In the genomic region with DNA sequence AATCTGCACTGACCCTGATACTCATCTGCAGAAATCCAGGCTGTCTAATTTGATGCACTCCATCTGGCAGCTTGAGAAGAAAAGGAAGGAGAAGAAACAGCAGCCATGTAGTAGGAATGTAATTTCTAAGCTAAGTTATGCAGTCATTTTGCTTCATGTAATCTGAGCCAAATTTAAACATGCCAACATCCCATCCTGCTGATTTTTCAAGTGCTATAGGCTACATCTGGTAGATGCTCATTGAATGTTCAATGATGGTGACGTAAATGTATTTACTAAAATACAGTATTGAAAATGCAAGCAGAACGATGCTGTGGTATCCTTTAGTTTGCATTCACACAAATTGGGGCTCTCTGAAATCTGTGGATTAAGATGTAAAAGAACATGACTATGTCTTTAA, we compare ENCODE assay signal across 21 mouse cellular contexts. TPM values are rescaled to one million over a fixed set of nuclear protein-coding genes. Genes with fewer than 3 reads are reported as not detected.
DNase-seq lines count a peak whose midpoint lies in the region; ATAC-seq and TF ChIP-seq lines count a peak whose summit lies in the region.
"Had no signal": no experiment of that assay in that cellular context is flagged by ENCODE, and none has a peak within 500 bp of the region (broad histone marks: within the 10 kb centered on the region; RNA-seq: fewer than 3 reads in every experiment).

No protein-coding gene starts in this region.

- no peak overlapping the region for H3K9ac ChIP-seq in embryonic facial prominence, embryonic 14.5 days (ENCODE audit: low read depth, low read length)
- no peak overlapping the region for H3K9ac ChIP-seq in intestine, embryonic 16.5 days (ENCODE audit: low read depth, low read length)
- no peak overlapping the region for H3K9ac ChIP-seq in intestine, postnatal 0 days (ENCODE audit: low read depth, low read length)
- no peak overlapping the region for H3K9ac ChIP-seq in stomach, embryonic 16.5 days (ENCODE audit: low read length)
- H3K9ac ChIP-seq in stomach, postnatal 0 days (ENCODE audit: low read length), result no peak overlapping the region
- H3K9ac ChIP-seq: embryonic facial prominence, embryonic 12.5 days; heart, embryonic 15.5 days; hindbrain, embryonic 13.5 days had no signal

- 0 out of 2 replicates have a peak, but pooled peaks cover 10% of the 10 kb centered on the region for H3K4me1 ChIP-seq in embryonic facial prominence, embryonic 14.5 days (ENCODE audit: control insufficient read depth, insufficient read depth, low read length)
- H3K4me1 ChIP-seq in embryonic facial prominence, embryonic 10.5 days, result peaks cover 8% of the 10 kb centered on the region
- H3K4me1 ChIP-seq in intestine, embryonic 16.5 days (ENCODE audit: control insufficient read depth, insufficient read depth, low read length), result no peaks in the 10 kb centered on the region
- H3K4me1 ChIP-seq in intestine, postnatal 0 days (replicated peaks; ENCODE audit: control insufficient read depth, insufficient read depth, low read length), result no peaks in the 10 kb centered on the region
- H3K4me1 ChIP-seq in stomach, embryonic 16.5 days (ENCODE audit: control insufficient read depth, insufficient read depth, low read length), result no peaks in the 10 kb centered on the region
- no peaks in the 10 kb centered on the region for H3K4me1 ChIP-seq in stomach, postnatal 0 days (replicated peaks; ENCODE audit: control insufficient read depth, insufficient read depth)
- H3K4me1 ChIP-seq: heart, embryonic 15.5 days; hindbrain, embryonic 13.5 days had no signal

- H3K4me2 ChIP-seq in embryonic facial prominence, embryonic 14.5 days (ENCODE audit: low read depth, low read length), result no peak overlapping the region
- no peak overlapping the region for H3K4me2 ChIP-seq in intestine, embryonic 16.5 days (ENCODE audit: low read depth, low read length)
- no peak overlapping the region for H3K4me2 ChIP-seq in intestine, postnatal 0 days (replicated peaks; ENCODE audit: low read depth)
- H3K4me2 ChIP-seq in stomach, embryonic 16.5 days (ENCODE audit: low read depth, low read length), result no peak overlapping the region
- no peak overlapping the region for H3K4me2 ChIP-seq in stomach, postnatal 0 days (replicated peaks; ENCODE audit: low read depth)
- H3K4me2 ChIP-seq: embryonic facial prominence, embryonic 12.5 days; heart, embryonic 11.5 days; heart, embryonic 15.5 days; hindbrain, embryonic 13.5 days had no signal

- H3K27me3 ChIP-seq in embryonic facial prominence, embryonic 14.5 days (replicated peaks; ENCODE audit: control insufficient read depth, insufficient read depth, low read length), result no peaks in the 10 kb centered on the region
- H3K27me3 ChIP-seq in embryonic facial prominence, embryonic 10.5 days (replicated peaks; ENCODE audit: low read depth, poor library complexity, severe bottlenecking), result no peaks in the 10 kb centered on the region
- no peaks in the 10 kb centered on the region for H3K27me3 ChIP-seq in intestine, embryonic 16.5 days (replicated peaks; ENCODE audit: control insufficient read depth, insufficient read depth, low read length)
- no peaks in the 10 kb centered on the region for H3K27me3 ChIP-seq in intestine, postnatal 0 days (replicated peaks; ENCODE audit: control insufficient read depth, insufficient read depth, low read length)
- H3K27me3 ChIP-seq in stomach, embryonic 16.5 days (ENCODE audit: control insufficient read depth, insufficient read depth, low read length), result no peaks in the 10 kb centered on the region
- no peaks in the 10 kb centered on the region for H3K27me3 ChIP-seq in stomach, postnatal 0 days (ENCODE audit: control insufficient read depth, insufficient read depth, low read length)
- H3K27me3 ChIP-seq: embryonic facial prominence, embryonic 12.5 days; heart, embryonic 15.5 days; hindbrain, embryonic 13.5 days had no signal

- no peaks in the 10 kb centered on the region for H3K9me3 ChIP-seq in embryonic facial prominence, embryonic 14.5 days (ENCODE audit: control insufficient read depth, low read length)
- no peaks in the 10 kb centered on the region for H3K9me3 ChIP-seq in embryonic facial prominence, embryonic 10.5 days
- H3K9me3 ChIP-seq in intestine, embryonic 16.5 days (ENCODE audit: control insufficient read depth, low read length), result no peaks in the 10 kb centered on the region
- H3K9me3 ChIP-seq in intestine, postnatal 0 days (ENCODE audit: control insufficient read depth), result no peaks in the 10 kb centered on the region
- no peaks in the 10 kb centered on the region for H3K9me3 ChIP-seq in stomach, embryonic 16.5 days (replicated peaks; ENCODE audit: control insufficient read depth, low read length)
- no peaks in the 10 kb centered on the region for H3K9me3 ChIP-seq in stomach, postnatal 0 days (ENCODE audit: control insufficient read depth, low read length)
- H3K9me3 ChIP-seq: embryonic facial prominence, embryonic 12.5 days; G1E; heart, embryonic 15.5 days; hindbrain, embryonic 13.5 days had no signal

- no peak for ATAC-seq in embryonic facial prominence, embryonic 14.5 days (ENCODE audit: low read depth)
- peak; percentile 16; the same call in 1 of the 2 replicates for ATAC-seq in intestine, embryonic 16.5 days
- no peak for ATAC-seq in intestine, postnatal 0 days
- ATAC-seq in stomach, embryonic 16.5 days (ENCODE audit: insufficient read depth, low FRiP score), result peak; percentile 45; the same call in 1 of the 2 replicates
- ATAC-seq in stomach, postnatal 0 days (ENCODE audit: low FRiP score, low TSS enrichment), result no peak
- ATAC-seq: CD4-positive, CD25-positive, alpha-beta regulatory T cell, adult 4 months; hindbrain, postnatal 0 days had no signal

- H3K4me3 ChIP-seq in embryonic facial prominence, embryonic 14.5 days (ENCODE audit: low read depth, low read length), result no peak overlapping the region
- H3K4me3 ChIP-seq in embryonic facial prominence, embryonic 10.5 days, result no peak overlapping the region
- no peak overlapping the region for H3K4me3 ChIP-seq in intestine, embryonic 16.5 days (ENCODE audit: low read length)
- H3K4me3 ChIP-seq in intestine, postnatal 0 days (ENCODE audit: low read depth, low read length), result no peak overlapping the region
- H3K4me3 ChIP-seq in stomach, embryonic 16.5 days (replicated peaks; ENCODE audit: low read length), result no peak overlapping the region
- no peak overlapping the region for H3K4me3 ChIP-seq in stomach, postnatal 0 days (ENCODE audit: low read depth, low read length)
- H3K4me3 ChIP-seq: embryonic facial prominence, embryonic 12.5 days; heart, adult 2 months; heart, embryonic 15.5 days; hindbrain, embryonic 13.5 days had no signal

- H3K27ac ChIP-seq in embryonic facial prominence, embryonic 14.5 days (replicated peaks; ENCODE audit: low read depth, low read length), result no peak overlapping the region
- no peak overlapping the region for H3K27ac ChIP-seq in embryonic facial prominence, embryonic 10.5 days (replicated peaks)
- no peak overlapping the region for H3K27ac ChIP-seq in intestine, embryonic 16.5 days (ENCODE audit: low read length)
- H3K27ac ChIP-seq in intestine, postnatal 0 days (ENCODE audit: low read depth, low read length), result no peak overlapping the region
- no peak overlapping the region for H3K27ac ChIP-seq in stomach, embryonic 16.5 days (ENCODE audit: low read length)
- no peak overlapping the region for H3K27ac ChIP-seq in stomach, postnatal 0 days (replicated peaks)
- H3K27ac ChIP-seq: embryonic facial prominence, embryonic 12.5 days; heart, adult 2 months; heart, embryonic 15.5 days; hindbrain, embryonic 13.5 days; hindbrain, postnatal 0 days had no signal

- TF ChIP-seq EP300 in stomach, postnatal 0 days (optimal IDR thresholded peaks at IDR 0.05), result no peak

- peak; percentile 33 for DNase-seq in embryonic facial prominence, embryonic 14.5 days (ENCODE audit: low spot score)
- DNase-seq in embryonic facial prominence, embryonic 10.5 days (ENCODE audit: low spot score), result no peak
- DNase-seq in stomach, postnatal 0 days (ENCODE audit: low spot score), result no peak
- DNase-seq in retina, embryonic 14.5 days (ENCODE audit: low spot score), result no peak
- DNase-seq: adrenal gland, postnatal 10 days; B cell, adult 2 months; cerebellum, adult 2 months; cerebellum, postnatal 10 days; gastrocnemius, postnatal 10 days; heart, adult 2 months; heart, postnatal 14 days had no signal

- no peaks in the 10 kb centered on the region for H3K36me3 ChIP-seq in embryonic facial prominence, embryonic 14.5 days (ENCODE audit: control insufficient read depth, insufficient read depth, low read length)
- no peaks in the 10 kb centered on the region for H3K36me3 ChIP-seq in embryonic facial prominence, embryonic 10.5 days (replicated peaks)
- H3K36me3 ChIP-seq in intestine, embryonic 16.5 days (ENCODE audit: control insufficient read depth, insufficient read depth, low read length), result no peaks in the 10 kb centered on the region
- H3K36me3 ChIP-seq in intestine, postnatal 0 days (ENCODE audit: control insufficient read depth, insufficient read depth), result no peaks in the 10 kb centered on the region
- no peaks in the 10 kb centered on the region for H3K36me3 ChIP-seq in stomach, embryonic 16.5 days (ENCODE audit: control insufficient read depth, insufficient read depth, low read length)
- no peaks in the 10 kb centered on the region for H3K36me3 ChIP-seq in stomach, postnatal 0 days (ENCODE audit: control insufficient read depth, insufficient read depth, low read length)
- H3K36me3 ChIP-seq: embryonic facial prominence, embryonic 12.5 days; G1E; heart, embryonic 15.5 days; hindbrain, embryonic 13.5 days had no signal

- no peak for TF ChIP-seq CTCF in intestine, postnatal 0 days (IDR thresholded peaks at IDR 0.05; ENCODE audit: low read depth)
- no peak for TF ChIP-seq CTCF in stomach, postnatal 0 days (IDR thresholded peaks at IDR 0.05; ENCODE audit: low read depth)

- WGBS in embryonic facial prominence, embryonic 14.5 days, result 48% methylated on average over 2 of the region's 2 CpGs
- WGBS in embryonic facial prominence, embryonic 10.5 days, result 92% methylated on average over 2 of the region's 2 CpGs
- WGBS in intestine, embryonic 16.5 days, result 54% methylated on average over 2 of the region's 2 CpGs
- WGBS in intestine, postnatal 0 days, result 66% methylated on average over 2 of the region's 2 CpGs
- 47% methylated on average over 2 of the region's 2 CpGs for WGBS in stomach, embryonic 16.5 days
- WGBS in stomach, postnatal 0 days, result 48% methylated on average over 2 of the region's 2 CpGs

RNA-seq across cellular contexts. Expression of a gene that starts 52.1 kb away (rescaled TPM):
- 76.3 and 81.4 TPM in 2 replicates for polyA plus RNA-seq in embryonic facial prominence, embryonic 14.5 days (2014; fragmentation: Nextera tagmentation; extraction: Ambion mirVana)
- polyA plus RNA-seq in embryonic facial prominence, embryonic 10.5 days (2016; fragmentation: Nextera tagmentation; extraction: Ambion mirVana), result 214 and 221 TPM in 2 replicates
- polyA plus RNA-seq in intestine, embryonic 16.5 days (2015; fragmentation: Nextera tagmentation; extraction: Ambion mirVana), result 118 and 127 TPM in 2 replicates
- polyA plus RNA-seq in intestine, postnatal 0 days (2015; fragmentation: Nextera tagmentation; extraction: Ambion mirVana), result 48.0 and 48.4 TPM in 2 replicates
- 141 and 142 TPM in 2 replicates for polyA plus RNA-seq in stomach, embryonic 16.5 days (2015; fragmentation: Nextera tagmentation; extraction: Ambion mirVana)
- polyA plus RNA-seq in stomach, postnatal 0 days (2015; fragmentation: Nextera tagmentation; extraction: Ambion mirVana), result 54.9 TPM in 2 replicates

Comparison
In these comparisons a context has a peak if more than half of its experiments do, and no peak if none do; other contexts are left out.
1. ATAC-seq: peak in intestine, embryonic 16.5 days (single experiment) and stomach, embryonic 16.5 days (single experiment); none in embryonic facial prominence, embryonic 14.5 days (single experiment), intestine, postnatal 0 days (single experiment) and stomach, postnatal 0 days (single experiment).